Mouse (Mus musculus) megakaryocyte, embryonic 14.5 days (primary cell): ENCODE results near the gene Gm21988.

ENCODE experiments used
- FLI1 ChIP-seq: IDR thresholded peaks from 2 replicates; pipeline ENCODE4 v1.6.1; 2012; ENCODE audit warnings: low read length, inconsistent platforms, mixed read lengths
- GATA1 ChIP-seq: IDR thresholded peaks from 3 replicates; pipeline ENCODE4 v1.6.1; 2012; ENCODE audit warnings: mixed read lengths, low read length, inconsistent platforms, borderline replicate concordance

GRCm38 (mm10) chr11:70234037-70234436, 5.6 kb downstream of the Gm21988 start:
- TF ChIP-seq GATA1 (no peak), FLI1 (no peak)
